Mouse (Mus musculus) forebrain, embryonic 15.5 days (tissue): ENCODE measurements at regions not wholly inside any gene's neighbourhood (a gene's known extent, or its start where the extent isn't known, plus 50 kb on each side); places are given as distances from the start of the nearest gene placed in this dataset.

Source experiments
- ATAC-seq: fragments of 200-750 bp; cut with Nextera tagmentation; replicated peaks from 2 replicates; pipeline ENCODE4 v1.8.0; 2017; ENCODE audit warnings: mild to moderate bottlenecking, moderate TSS enrichment, moderate library complexity
- H3K27ac ChIP-seq: fragments of 300-500 bp; sonication (generic); replicated peaks from 2 replicates; pipeline ENCODE4 v1.5.1; 2015; ENCODE audit warnings: mild to moderate bottlenecking, inconsistent platforms
- H3K27me3 ChIP-seq: fragments of 300-500 bp; sonication (generic); 2 replicates; pipeline ENCODE4 v1.6.1; 2015; ENCODE audit warnings: inconsistent platforms
- H3K36me3 ChIP-seq: fragments of 300-500 bp; sonication (generic); 2 replicates; pipeline ENCODE4 v1.6.1; 2015; ENCODE audit warnings: mild to moderate bottlenecking, inconsistent platforms
- H3K4me1 ChIP-seq: fragments of 300-500 bp; sonication (generic); 2 replicates; pipeline ENCODE4 v1.6.1; 2015; ENCODE audit warnings: inconsistent platforms
- H3K4me2 ChIP-seq: fragments of 300-500 bp; sonication (generic); replicated peaks from 2 replicates; pipeline ENCODE4 v1.6.1; 2015; ENCODE audit warnings: mild to moderate bottlenecking, inconsistent platforms
- H3K4me3 ChIP-seq: fragments of 300-500 bp; sonication (generic); 2 replicates; pipeline ENCODE4 v1.5.1; 2015; ENCODE audit warnings: mild to moderate bottlenecking, inconsistent platforms
- H3K9ac ChIP-seq: fragments of 300-500 bp; sonication (generic); replicated peaks from 2 replicates; pipeline ENCODE4 v1.6.1; 2015; ENCODE audit warnings: mild to moderate bottlenecking, inconsistent platforms
- H3K9me3 ChIP-seq: fragments of 300-500 bp; sonication (generic); 2 replicates; pipeline ENCODE4 v1.6.1; 2016; ENCODE audit warnings: inconsistent platforms
- WGBS: fragments of 180-500 bp; shearing (Covaris S2); methylation state at CpG from one replicate; pipeline ENCODE4 v1.1.7; 2015; ENCODE audit warnings: mixed read lengths; 5-methylcytosine and 5-hydroxymethylcytosine counted together

GRCm38 (mm10) chr8:98243328-98243926 is 1172.8 kb downstream of the Cdh8 start:
- no peak for ATAC-seq
- 48% methylated on average over 6 of the region's 6 CpGs for WGBS

DNA sequence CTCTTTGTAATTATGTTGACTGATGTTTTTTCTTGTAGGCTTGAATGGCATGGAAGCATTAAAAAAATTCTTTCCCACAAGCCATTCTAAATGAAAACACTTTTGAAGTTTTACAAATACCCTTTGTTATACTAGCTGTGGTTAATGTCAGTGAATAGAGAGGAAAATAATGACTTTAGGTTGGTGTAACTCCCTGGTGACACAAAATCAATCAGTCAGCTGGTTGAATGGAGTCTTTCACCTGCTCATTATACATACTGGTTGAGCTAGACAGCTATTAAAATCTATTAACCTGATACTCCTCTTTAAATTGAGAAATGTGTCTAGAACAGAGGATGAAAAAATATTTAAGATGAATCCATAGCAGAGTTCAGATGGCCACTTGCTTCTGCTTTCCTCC is 1202.3 kb downstream of the Cdh8 start:
- no peak for ATAC-seq
- Histone ChIP-seq H3K4me1 (no peaks in the 10 kb centered on the region), H3K4me3 (no peak overlapping the region), H3K4me2 (no peak overlapping the region), H3K36me3 (no peaks in the 10 kb centered on the region), H3K27ac (no peak overlapping the region), H3K27me3 (no peaks in the 10 kb centered on the region), H3K9ac (no peak overlapping the region), H3K9me3 (no peaks in the 10 kb centered on the region)

More at GRCm38 (mm10) chr8:98243328-98243926, 1172.8 kb downstream of the Cdh8 start:
- Histone ChIP-seq H3K9ac (no peak overlapping the region), H3K27me3 (no peaks in the 10 kb centered on the region), H3K27ac (no peak overlapping the region), H3K36me3 (no peaks in the 10 kb centered on the region), H3K4me2 (no peak overlapping the region), H3K9me3 (no peaks in the 10 kb centered on the region), H3K4me1 (no peaks in the 10 kb centered on the region), H3K4me3 (no peak overlapping the region)
